Mouse (Mus musculus) spleen, adult 2 months (tissue): ENCODE data around the gene Pde6b.

Experiments
- CTCF ChIP-seq: fragments of 200-500 bp; IDR thresholded peaks from 2 replicates; pipeline ENCODE4 v1.5.1; 2011; ENCODE audit warnings: mild to moderate bottlenecking, inconsistent platforms; ENCODE audit not compliant: insufficient read depth, insufficient read length, insufficient replicate concordance; ENCODE audit errors: extremely low read depth
- POLR2A ChIP-seq: fragments of 200-500 bp; IDR thresholded peaks from 2 replicates; pipeline ENCODE4 v1.6.1; 2011; ENCODE audit warnings: low read depth, low read length, inconsistent platforms

DNA sequence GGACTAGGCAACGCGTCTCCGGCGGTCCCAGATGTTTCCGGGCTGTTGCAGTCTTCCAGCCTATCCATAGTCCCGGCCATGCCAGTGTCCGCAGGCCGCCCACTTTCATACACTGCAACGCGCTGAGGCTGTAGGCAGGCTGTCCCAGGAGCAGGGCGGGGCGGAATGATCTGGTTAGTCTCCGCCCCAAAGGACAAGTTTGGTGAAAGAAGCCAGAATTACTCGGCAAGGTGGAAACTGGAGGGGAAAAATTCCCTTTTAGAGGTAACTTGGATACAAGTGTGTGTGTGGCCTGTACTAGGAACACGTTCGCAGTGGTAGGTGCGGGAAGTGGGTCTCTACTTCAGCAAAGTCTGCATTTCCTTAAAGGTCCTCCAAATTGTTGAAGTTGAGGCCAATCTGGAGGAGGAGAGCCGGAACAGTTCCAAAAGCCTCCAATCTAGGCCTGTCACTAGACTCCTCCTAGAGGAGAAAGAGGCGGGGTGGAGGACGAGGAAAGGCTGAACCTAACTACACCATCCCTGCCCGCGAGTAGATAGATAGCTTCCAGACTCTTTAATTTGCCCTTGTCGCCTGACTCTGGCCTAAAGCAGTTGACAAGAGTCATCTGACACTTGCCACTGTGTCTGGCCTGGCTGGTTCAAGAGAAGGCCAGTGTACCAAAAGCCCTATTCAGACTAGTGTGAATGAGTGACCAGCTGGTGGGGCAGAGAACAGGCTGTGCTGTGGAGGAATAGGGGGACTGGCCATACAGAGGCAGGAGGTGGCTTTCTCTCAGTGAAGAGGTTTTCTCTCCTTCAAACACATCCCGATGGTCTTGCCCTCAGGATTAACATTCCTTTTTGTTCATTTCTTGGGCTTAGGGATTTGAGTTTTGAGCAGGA is 60.8 kb downstream of the Pde6b start, which contains the start of gene Mfsd7a:
- no peak for TF ChIP-seq CTCF
- no peak for TF ChIP-seq POLR2A
